Mouse (Mus musculus) E14TG2a.4 (cell line): Measurements from ENCODE around the gene Pakap.

Source experiments
- CTCF ChIP-seq: conservative IDR thresholded peaks from 2 replicates; pipeline ENCODE4 v1.5.1; 2014; ENCODE audit warnings: low read length
- NANOG ChIP-seq: IDR thresholded peaks from 2 replicates; pipeline ENCODE4 v1.6.1; 2014; ENCODE audit warnings: borderline replicate concordance, low read length, mixed read lengths

DNA sequence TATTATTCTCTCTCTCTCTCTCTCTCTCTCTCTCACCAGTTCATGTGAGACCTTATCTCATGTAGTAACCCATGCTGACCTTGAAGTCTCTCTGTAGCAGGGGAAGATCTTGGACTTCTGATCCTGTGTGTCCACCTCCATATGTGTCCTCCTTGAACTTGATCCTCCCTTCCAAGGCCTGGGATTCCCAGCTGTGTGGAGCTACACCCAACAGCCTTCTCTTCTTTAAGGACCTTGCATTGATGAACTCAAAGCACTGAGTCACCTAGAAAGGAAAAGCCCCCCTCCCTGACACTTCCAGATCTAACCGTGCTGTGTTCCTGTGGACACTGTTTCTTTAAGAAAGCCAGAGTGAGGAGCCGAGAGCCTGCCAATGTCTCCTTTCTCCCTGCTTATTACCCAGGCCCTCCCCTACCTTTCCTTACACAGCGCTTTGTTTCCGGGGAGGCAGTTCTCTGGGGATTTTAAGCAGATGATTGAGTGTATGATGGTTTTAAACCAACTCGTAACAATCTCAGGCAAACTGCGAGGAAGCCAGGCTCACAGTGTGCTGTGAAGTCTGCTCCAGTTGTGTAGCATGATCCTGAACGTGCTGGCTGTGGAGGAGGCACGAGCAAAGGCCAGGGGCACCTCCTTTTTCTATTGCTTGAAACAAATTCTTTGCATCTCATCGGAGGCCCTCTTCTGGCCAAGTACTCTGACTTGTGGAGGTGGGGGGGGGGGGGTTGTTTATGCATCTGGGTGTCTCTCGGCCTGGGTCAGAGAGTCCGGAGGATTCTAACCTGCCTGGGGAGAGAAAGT, 253.8 kb downstream of the Pakap start:
- TF ChIP-seq CTCF (no peak), NANOG (no peak)
